Mouse (Mus musculus): ENCODE measurements at regions not wholly inside any gene's neighbourhood (a gene's known extent, or its start where the extent isn't known, plus 50 kb on each side); places are given as distances from the start of the nearest gene placed in this dataset.

GRCm38 (mm10) chr3:54617298-54617697 is 75.3 kb upstream of the Supt20 start:
- TF ChIP-seq CTCF (IDR thresholded peaks at IDR 0.05; ENCODE audit: borderline replicate concordance, insufficient read depth, low read depth, low read length) = no peak
- no peak for TF ChIP-seq POLR2A (IDR thresholded peaks at IDR 0.05; ENCODE audit: borderline replicate concordance, insufficient read depth, low read length)

Measured in cerebellum, adult 2 months (tissue).